Mouse (Mus musculus) lung, postnatal 0 days (tissue): ENCODE measurements around the gene D430042O09Rik.

Source experiments
- CTCF ChIP-seq: IDR thresholded peaks from 2 replicates; pipeline ENCODE4 v1.5.1; 2016; ENCODE audit warnings: antibody characterized with exemption, mild to moderate bottlenecking
- EP300 ChIP-seq: IDR thresholded peaks from 2 replicates; pipeline ENCODE4 v1.6.1; 2016; ENCODE audit warnings: antibody characterized with exemption, mild to moderate bottlenecking, control low read depth

- TF ChIP-seq CTCF = peak; percentile 51
- TF ChIP-seq EP300 = no peak
Observed at GRCm38 (mm10) chr7:125747316-125747690, 39.6 kb downstream of the D430042O09Rik start.
